Mouse (Mus musculus): ENCODE data around the gene Nol6. TPM values are rescaled to one million over a fixed set of nuclear protein-coding genes. Genes with fewer than 3 reads are reported as not detected.

Nol6 gene
- total and polyA plus RNA-seq, 2 experiments from 2014 or later: 7.3 to 39.8 TPM

DNA sequence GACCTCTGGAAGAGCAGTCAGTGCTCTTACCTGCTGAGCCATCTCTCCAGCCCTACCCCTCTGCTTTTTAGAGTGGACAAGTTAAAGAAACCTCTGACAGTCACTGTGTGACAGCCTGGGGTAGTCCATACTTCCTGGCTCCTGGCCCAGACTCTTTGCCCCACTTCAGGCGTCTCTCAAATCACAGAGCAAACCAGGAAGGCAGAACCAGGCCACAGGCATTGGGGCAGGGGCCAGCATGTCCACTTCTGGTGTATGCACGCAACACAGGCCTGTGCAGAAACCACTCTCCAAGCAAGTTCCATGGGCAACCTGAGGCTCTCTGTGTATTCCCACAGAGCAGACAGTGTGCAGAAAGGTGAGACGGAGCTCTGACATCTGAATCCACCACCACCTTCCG is 59.1 kb downstream of the Nol6 start:
- no peaks in the 10 kb centered on the region for H3K9me3 ChIP-seq (replicated peaks; ENCODE audit: control insufficient read depth, low read length)
- WGBS: 70% methylated on average over 4 of the region's 4 CpGs
- ATAC-seq (ENCODE audit: insufficient read depth, low read depth): no peak

More for the DNA sequence above, 59.1 kb downstream of the Nol6 start:
- no peaks in the 10 kb centered on the region for H3K36me3 ChIP-seq (replicated peaks; ENCODE audit: control insufficient read depth, insufficient read depth, low read length)
- no peak overlapping the region for H3K4me3 ChIP-seq (ENCODE audit: low read depth, low read length)
- 0 out of 2 replicates have a peak, but pooled peaks cover 4% of the 10 kb centered on the region for H3K27me3 ChIP-seq (ENCODE audit: control insufficient read depth, insufficient read depth, low read length)
- no peaks in the 10 kb centered on the region for H3K4me1 ChIP-seq (ENCODE audit: control insufficient read depth, insufficient read depth)
- H3K9ac ChIP-seq (replicated peaks; ENCODE audit: low read depth, low read length): no peak overlapping the region
- no peak for DNase-seq (ENCODE audit: low spot score)
- TF ChIP-seq CTCF (IDR thresholded peaks at IDR 0.05; ENCODE audit: low read depth) (no peak), EP300 (IDR thresholded peaks at IDR 0.05; ENCODE audit: low read depth) (no peak)
- H3K27ac ChIP-seq (ENCODE audit: low read depth): no peak overlapping the region
- H3K4me2 ChIP-seq (ENCODE audit: low read depth, low read length): no peak overlapping the region

Other genes starting within 250 kb of the Nol6 start
- 2.7 TPM in 1 of 2 replicates, not detected in the other for gene Spink4, start 204.4 kb downstream of the Nol6 start, total RNA-seq (2014; rRNA removed; ENCODE audit: low replicate concordance)
- 7.7 and 7.8 TPM in 2 replicates for gene Spink4, start 204.4 kb downstream of the Nol6 start, polyA plus RNA-seq (2015; fragmentation: Nextera tagmentation; extraction: Ambion mirVana)
- gene Bag1, start 176.2 kb downstream of the Nol6 start, total RNA-seq (2014; rRNA removed; ENCODE audit: low replicate concordance): 77.3 and 98.8 TPM in 2 replicates
- 213 and 222 TPM in 2 replicates for gene Bag1, start 176.2 kb downstream of the Nol6 start, polyA plus RNA-seq (2015; fragmentation: Nextera tagmentation; extraction: Ambion mirVana)
- 17.7 and 26.8 TPM in 2 replicates for gene Chmp5, start 176.0 kb downstream of the Nol6 start, total RNA-seq (2014; rRNA removed; ENCODE audit: low replicate concordance)
- gene Chmp5, start 176.0 kb downstream of the Nol6 start, polyA plus RNA-seq (2015; fragmentation: Nextera tagmentation; extraction: Ambion mirVana): 72.3 and 77.3 TPM in 2 replicates
- 32.5 and 40.0 TPM in 2 replicates for gene Nfx1, start 153.5 kb downstream of the Nol6 start, total RNA-seq (2014; rRNA removed; ENCODE audit: low replicate concordance)
- 27.2 and 27.6 TPM in 2 replicates for gene Nfx1, start 153.5 kb downstream of the Nol6 start, polyA plus RNA-seq (2015; fragmentation: Nextera tagmentation; extraction: Ambion mirVana)
- gene Aqp7, start 76.3 kb downstream of the Nol6 start, total RNA-seq (2014; rRNA removed; ENCODE audit: low replicate concordance): 8.9 and 20.6 TPM in 2 replicates
- gene Aqp7, start 76.3 kb downstream of the Nol6 start, polyA plus RNA-seq (2015; fragmentation: Nextera tagmentation; extraction: Ambion mirVana): 10.0 and 10.8 TPM in 2 replicates
- 0.54 and 6.3 TPM in 2 replicates for gene Aqp3, start 26.3 kb downstream of the Nol6 start, total RNA-seq (2014; rRNA removed; ENCODE audit: low replicate concordance)
- 0.19 and 0.36 TPM in 2 replicates for gene Aqp3, start 26.3 kb downstream of the Nol6 start, polyA plus RNA-seq (2015; fragmentation: Nextera tagmentation; extraction: Ambion mirVana)
- gene Ube2r2, start 11.3 kb upstream of the Nol6 start, total RNA-seq (2014; rRNA removed; ENCODE audit: low replicate concordance): 43.7 and 48.9 TPM in 2 replicates
- gene Ube2r2, start 11.3 kb upstream of the Nol6 start, polyA plus RNA-seq (2015; fragmentation: Nextera tagmentation; extraction: Ambion mirVana): 60.9 and 69.7 TPM in 2 replicates
- 18.2 and 19.5 TPM in 2 replicates for gene Ubap2, start 150.7 kb upstream of the Nol6 start, total RNA-seq (2014; rRNA removed; ENCODE audit: low replicate concordance)
- 26.4 and 27.1 TPM in 2 replicates for gene Ubap2, start 150.7 kb upstream of the Nol6 start, polyA plus RNA-seq (2015; fragmentation: Nextera tagmentation; extraction: Ambion mirVana)
- 31.0 and 35.9 TPM in 2 replicates for gene Dcaf12, start 190.4 kb upstream of the Nol6 start, total RNA-seq (2014; rRNA removed; ENCODE audit: low replicate concordance)
- gene Dcaf12, start 190.4 kb upstream of the Nol6 start, polyA plus RNA-seq (2015; fragmentation: Nextera tagmentation; extraction: Ambion mirVana): 29.0 and 31.1 TPM in 2 replicates
- 43.2 and 125 TPM in 2 replicates for gene Ubap1, start 224.5 kb upstream of the Nol6 start, total RNA-seq (2014; rRNA removed; ENCODE audit: low replicate concordance)
- gene Ubap1, start 224.5 kb upstream of the Nol6 start, polyA plus RNA-seq (2015; fragmentation: Nextera tagmentation; extraction: Ambion mirVana): 45.3 and 45.7 TPM in 2 replicates